Mouse (Mus musculus) cerebellum, adult 11-12 months (tissue): ENCODE results near the gene Nit2.
"Not testable (repeated sequence)": the region's sequence is repeated elsewhere in the genome, so short reads cannot be mapped to it uniquely, and the experiment has no call there.

Source experiments
- DNase-seq: peaks from one replicate; pipeline ENCODE4 v3.0.0; 2022

Gene Nit2

DNA sequence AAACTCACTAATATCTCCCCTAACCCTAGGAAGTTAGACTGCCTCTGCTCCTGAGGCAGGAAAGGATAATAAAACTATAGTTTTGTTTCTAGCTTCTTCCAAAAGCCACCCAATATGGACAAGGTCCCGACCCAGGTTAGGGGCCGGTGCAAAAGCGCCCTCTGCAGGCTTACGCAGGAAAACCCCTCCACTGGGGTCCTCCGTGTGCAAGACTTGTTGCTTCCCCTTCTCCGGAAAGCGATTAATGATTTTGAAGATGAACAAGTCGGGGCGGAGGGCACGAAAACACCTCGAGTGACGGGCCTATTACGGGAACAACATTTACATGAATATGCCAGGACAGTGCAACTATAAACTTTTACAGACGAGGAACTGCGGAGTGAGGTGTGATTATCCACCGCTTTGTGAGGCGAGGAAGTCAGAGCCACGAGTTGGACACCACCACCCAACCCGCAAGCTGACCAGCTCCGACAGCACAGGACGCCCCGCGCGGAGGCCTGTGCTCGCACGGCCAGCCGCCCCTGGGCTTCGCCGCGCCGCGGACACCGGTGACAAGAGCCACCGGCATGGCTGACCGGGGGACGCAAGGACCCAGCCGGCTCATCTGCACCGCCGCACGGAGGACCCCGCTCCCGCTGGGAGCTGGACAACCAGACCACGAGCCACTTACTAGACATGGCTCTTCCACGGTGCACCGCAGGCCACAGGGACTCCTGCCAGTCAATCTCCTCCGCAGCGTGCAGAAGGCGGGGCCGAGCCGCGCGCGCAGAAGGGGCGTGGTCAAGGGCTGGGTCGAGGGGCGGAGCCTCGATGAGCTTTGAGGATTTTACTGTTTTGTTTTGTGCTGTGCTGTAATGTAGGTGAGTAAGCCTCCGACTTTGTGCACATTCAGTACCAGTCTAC, at the start of gene Nit2:
TSS of gene Nit2 (minus strand) at position 731 of the 903 bp plus-strand sequence.
- DNase-seq, result peak; percentile 90

DNA sequence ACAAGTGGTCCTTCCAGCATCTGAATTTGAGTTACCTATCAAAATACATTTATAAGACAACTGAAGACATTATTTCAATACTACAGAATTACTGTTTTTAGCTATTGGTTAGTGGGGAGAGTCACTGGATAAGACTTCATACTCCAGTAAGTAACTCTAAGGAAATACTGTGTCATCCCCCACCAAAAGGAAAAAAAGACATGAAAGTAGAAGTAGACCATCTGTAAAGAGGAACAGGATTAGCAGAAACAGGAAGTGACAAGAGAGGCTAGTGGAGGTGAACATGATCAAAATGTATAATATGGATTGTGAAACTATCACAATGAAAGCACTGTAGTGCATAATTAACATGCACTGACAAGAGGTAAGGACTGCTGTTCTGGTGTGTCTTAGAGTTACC, 48.8 kb upstream of the Nit2 start:
- DNase-seq, result no peak

DNA sequence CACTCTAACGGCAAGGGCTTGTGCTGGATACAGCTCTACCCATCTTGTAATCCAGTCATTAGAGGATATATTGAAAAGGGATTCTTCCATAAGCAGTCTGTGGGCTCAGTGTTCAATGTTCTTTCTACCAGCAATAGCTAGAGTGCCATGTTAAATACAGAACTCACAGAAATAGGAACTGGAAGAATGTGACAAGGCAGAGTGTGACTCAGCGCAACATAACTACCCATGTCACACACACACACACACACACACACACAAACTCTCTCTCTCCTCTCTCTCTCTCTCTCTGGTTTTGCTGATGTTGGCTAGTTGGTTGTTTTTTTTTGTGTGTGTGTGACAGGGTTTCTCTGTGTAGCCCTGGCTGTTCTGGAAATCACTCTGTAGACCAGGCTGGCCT, 43.9 kb upstream of the Nit2 start:
- DNase-seq, result no peak

DNA sequence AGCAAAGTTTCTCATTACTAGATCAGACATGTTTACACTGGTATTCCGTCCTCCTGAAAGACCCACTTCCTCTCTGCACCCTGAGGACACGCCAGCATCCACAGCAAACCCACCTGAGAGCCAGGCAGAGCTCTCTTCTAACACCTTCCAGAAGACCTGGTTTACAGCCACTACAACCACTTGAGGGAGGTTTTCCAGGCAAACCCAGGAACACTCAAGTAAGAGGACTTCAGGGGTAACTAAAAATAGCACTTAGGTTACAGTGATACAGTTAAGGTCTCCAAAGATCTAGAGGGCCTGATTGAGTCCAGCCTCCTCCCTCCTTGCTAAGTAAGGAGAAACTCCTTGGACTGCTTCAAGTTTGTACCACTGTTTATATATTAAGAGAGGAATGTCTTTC, 41.2 kb upstream of the Nit2 start:
- no peak for DNase-seq

DNA sequence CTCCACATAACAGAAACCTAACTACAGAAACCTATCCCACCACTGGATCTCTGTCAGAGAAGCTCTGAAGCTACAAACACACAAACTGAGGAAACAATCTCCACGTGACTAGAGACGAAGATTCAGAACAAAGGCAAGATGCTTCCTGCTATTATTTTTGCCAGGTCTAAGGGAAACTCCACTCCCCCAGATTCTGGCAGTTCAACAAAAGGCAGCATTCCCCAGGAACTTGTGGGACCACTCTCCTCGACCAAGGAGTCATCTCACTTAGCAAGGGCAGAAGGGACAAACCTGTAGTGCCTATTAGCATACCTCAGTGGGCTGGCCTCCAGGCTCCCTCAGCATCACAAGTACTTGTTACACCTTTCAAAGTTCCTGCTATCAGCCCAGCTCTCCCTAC, 30.1 kb upstream of the Nit2 start:
- DNase-seq, result no peak

DNA sequence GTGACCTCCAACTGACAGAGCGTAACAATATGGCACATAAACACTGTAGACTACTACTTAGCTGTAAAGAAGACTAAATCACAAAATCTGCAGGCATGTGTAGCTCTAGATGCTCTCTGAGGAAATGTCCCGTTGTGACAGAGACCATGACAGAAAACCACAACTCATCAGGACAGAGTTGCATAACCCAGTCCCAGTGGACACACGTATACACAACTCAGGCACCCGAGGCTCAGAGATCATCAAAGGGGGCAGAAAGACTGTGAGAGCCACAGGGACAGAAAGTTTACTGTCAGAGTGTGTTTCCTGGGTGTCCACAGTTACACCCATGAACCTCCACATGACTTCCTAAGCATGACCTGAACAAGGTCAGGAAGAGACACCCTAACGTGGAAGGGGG, 29.4 kb upstream of the Nit2 start:
- no peak for DNase-seq

DNA sequence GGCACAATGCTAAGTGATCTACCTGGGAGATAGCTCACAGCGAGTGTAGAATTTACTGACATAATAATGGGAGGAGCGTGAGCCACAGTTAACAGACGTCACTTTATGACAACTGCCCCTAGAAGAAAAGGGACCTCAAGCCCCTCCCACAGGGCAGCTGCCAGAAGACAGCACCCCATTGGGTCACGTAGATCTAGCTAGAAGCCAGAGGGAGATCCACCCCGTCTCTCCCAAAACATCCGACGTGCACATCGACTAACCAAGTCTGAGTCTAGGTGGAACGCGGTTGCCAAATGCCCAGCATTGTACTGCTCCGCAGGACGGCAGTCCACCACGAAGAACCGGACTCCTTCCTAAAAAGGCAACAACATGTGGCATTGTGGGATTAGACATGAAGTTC, 24.1 kb upstream of the Nit2 start:
- no peak for DNase-seq

DNA sequence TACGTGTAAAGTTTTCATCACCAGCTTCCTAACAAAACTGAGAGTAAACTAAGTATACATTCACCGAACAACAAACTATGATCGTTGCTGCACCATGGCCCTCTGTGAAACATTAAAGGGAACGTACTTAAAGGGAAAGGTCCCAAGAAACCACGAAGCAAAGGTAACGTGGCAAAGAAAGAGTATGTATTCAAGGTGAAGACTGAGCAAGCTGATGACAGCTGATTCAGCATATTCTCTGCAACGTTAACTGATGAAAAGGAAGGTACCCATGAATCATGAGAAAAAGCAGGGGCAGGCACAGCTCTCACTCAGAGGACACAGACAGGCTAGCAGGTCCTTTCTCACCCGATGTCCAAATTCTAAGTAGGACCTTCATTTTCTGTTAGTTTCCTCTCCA, 23.2 kb upstream of the Nit2 start:
- no peak for DNase-seq

DNA sequence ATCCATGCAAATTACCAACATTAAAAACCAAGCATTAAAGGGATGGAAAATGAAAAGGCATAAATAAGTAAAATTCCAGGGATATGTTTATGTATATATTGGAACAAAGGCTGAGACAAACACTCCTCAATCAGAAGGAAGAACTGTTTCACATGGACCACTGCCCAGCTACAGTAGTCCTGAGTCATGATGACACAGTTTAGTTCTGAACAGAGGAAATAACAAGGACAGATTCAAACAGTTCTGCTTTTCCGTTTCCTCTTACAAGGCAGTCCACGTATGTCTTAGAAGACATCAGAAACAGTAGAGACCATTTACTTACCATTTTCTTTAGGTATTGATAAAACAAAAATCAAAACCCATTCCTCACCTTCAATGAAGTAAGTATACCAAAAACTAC, 22.4 kb upstream of the Nit2 start:
- DNase-seq, result no peak

DNA sequence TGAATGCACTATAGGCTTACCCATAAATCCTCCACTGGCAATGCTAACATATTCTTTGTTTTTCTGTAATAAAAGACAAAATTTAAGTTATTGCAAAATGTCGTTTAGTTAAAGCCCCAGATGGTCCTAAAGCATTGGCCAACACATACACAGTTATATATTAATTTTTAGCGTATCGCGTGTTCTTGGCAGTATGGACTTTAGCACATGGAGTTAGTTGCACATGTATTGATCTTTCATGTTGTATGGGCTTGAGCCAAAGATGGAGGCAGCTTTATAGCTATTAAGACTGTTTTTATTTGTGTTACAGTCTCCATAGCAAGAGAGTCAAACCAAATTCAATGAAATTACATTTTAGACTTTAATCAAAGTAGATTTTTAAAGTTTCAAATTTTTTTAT, 19.5 kb upstream of the Nit2 start:
- no peak for DNase-seq

DNA sequence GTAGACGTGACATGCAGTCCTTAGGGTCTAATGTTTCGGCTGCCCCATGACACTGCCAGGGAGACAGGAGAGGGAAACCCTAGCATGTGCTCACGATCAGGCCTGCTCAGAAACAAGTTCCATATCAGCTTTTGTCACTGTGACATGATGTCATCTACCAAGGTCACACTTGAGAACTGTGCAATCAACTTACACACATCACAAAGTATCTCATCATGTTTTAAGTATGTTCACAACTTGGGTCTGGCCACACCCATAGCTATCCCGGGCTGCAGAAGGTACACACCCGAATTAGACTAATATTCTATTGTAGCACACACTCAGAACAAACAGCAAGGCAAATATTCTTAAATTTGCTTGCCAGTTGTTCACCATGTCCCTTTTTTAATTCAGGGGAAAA, 14.9 kb upstream of the Nit2 start:
- no peak for DNase-seq

DNA sequence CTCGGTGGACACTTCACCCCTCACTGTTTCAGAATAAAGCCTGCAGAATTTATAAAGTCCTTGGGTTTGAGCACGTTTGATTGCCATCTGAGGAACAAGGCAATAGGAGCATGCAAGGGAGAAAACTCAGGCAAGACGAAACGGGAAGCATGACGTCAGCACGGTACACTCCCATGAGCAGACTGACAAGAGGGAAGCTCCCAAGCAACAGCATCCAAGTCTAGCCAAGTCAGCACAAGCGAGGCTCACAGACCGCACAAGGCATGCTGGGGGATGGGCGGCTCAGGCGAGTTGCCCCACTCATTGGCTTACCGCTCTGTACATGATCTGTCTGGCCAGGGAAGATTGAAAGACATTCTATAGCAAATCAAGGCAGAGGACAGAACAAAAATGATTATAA, 14.0 kb upstream of the Nit2 start:
- DNase-seq, result no peak

DNA sequence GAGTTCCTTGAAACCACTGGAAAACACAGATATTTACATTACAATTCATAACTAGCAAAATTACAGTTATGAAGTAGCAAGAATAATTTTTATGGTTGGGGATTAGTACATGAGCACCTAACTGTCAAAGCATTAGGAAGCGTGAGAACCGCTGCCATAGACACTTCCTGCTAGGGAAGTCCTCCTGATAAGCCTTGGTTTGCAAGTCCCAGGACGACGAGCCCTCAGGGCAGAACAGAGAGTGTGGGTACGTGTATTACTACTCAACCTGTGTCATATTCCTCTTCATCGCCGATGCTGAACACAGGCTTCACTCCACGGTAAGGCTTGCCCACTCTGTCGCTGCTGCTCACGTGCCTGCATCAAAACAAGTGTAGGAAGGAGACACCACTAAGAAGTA, 10.5 kb upstream of the Nit2 start:
- no peak for DNase-seq

DNA sequence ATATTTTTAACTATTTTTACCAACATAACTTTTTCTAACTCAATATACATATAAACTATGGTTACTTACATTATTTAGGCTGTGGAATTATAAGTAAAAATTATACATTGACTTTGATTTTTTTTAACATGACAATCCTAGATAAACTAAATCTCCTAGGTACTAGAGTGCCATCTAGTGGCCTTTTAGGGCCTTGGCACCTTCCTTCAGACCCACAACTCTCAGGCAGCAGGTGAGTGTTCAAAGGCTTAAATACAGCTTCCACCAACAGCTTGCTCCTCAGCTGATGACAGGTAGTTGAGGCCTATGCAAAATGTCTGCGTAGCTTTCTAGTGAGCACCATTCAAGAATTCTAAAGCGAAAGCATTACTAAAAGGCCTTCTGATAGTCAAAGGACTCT, 10.1 kb upstream of the Nit2 start:
- no peak for DNase-seq

DNA sequence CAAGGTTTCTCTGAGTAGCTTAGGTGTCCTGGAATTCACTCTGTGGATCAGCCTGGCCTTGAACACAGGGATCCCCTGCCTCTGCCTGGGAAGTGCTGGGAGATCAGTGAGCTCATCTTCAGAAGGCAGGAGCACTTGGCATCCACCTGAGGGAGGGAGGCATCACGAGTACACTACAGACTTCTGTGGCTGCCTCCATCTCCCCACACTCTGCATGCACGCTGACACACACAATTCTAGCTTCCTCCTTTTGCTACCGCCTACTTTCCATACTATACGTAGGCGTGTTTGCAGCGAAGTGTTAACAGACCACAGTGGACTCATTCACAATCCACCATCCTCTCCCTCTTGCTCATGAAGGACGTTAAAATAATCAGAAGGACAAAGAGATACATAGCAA, 9.1 kb upstream of the Nit2 start:
- no peak for DNase-seq

DNA sequence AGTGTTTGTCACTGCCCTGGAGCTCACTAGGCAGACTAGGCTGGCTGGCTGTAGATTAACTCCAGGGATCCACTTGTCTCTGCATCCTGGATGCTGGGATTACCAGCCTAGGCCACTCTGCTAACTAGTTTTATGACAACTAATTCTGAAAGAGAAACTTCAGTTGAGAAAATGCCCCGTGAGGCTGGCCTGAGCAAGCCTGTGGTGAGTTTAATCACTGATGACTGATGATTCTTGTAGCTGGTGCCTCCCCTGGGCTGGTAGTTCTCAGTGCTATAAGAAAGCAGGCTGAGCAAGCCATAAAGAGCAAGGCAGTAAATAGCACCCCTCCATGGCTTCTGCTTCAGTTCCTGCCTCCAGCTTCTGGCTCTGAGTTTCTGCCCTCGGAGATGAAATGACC, 8.6 kb upstream of the Nit2 start:
- DNase-seq, result no peak

DNA sequence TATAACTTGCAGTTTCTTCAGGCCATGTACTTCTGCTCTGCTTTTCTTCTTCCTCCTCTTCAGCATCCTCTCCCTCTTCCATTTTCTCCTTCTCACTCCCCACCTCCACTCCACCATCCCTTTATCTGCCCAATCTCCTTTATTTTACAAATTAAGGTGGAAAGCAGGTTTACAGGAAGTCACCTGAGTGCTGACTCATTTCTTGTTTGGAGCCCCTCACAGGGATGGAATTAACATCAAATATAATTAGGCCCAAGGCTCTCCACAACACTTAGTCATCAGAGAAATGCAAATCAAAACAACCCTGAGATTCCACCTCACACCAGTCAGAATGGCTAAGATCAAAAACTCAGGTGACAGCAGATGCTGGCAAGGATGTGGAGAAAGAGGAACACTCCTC, 7.3 kb upstream of the Nit2 start:
- DNase-seq, result not testable (repeated sequence)

DNA sequence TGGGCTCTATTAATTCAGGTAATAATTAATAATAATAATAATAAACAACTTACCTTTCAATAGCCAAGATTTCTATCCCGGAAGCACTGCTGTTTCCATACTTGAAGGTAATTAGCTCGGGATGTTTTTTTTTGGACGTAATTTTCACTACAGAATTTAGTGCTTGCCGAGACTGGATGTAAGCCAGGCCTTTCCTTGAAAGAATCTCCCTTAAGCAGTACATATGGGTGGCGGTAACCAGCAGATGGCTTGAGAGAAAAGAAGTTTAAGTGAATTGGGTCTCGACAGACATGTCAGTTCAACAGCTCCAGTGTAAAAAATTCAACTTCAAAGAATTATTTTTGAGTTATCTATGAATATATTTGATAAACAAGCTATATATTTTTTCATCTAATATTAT, 4.4 kb upstream of the Nit2 start:
- no peak for DNase-seq

DNA sequence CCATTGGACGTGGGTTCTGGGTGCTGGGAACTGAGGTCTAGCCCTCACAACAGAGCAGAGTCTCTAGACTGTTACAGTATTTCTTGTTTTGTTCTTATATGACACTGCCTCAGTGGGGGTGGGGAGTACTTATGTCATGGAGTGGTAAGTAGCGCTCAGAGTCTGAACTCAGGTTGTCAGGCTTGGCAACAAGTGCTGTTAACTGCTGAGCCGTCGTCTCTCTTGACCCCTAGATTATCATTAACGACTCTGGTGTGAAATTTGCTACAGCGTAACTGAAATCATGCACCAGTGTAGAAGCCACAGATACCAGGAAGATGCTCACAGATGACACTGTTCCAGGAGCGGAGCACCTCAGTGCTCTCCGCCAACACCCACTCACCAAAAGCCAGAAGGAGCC, 4.0 kb upstream of the Nit2 start:
- DNase-seq, result no peak

DNA sequence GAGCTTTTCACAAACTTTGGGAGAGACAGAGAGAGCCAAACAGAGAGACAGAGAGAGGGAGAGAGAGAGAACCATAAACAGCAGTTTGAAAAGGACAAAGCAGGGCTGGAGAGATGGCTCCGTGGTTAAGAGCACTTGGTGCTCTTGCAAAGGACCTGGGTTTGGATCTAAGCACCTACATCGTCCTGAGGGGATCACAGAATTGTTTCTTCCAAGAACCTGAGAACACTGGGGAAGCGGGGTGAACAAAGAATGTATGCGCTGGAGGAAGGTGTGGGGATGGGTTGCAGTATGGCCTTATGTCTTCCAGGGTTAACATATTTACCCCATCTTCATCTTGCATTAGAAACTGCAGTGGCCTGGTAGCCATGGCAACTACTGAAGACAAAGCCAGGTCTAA, 1.1 kb upstream of the Nit2 start:
- DNase-seq, result no peak

DNA sequence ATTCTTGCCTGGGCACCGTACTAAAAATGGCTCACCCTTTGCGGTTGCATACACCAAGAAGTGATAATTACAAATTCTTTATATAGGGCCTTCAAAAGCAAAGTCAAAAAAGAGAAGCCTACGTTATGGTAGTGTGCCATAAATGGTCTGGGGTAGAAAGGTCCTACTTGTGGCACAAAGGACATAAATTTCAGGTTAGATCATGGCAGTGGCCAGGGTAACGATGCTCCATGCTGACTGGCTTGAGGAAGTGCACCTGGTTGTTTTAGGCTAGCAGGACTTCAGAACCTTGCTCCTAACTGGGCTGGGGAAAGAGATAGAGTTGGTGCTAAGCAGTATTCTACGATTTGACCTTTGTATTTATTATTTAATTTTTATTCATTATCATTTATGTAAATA, 372 bp upstream of the Nit2 start:
- DNase-seq, result no peak

DNA sequence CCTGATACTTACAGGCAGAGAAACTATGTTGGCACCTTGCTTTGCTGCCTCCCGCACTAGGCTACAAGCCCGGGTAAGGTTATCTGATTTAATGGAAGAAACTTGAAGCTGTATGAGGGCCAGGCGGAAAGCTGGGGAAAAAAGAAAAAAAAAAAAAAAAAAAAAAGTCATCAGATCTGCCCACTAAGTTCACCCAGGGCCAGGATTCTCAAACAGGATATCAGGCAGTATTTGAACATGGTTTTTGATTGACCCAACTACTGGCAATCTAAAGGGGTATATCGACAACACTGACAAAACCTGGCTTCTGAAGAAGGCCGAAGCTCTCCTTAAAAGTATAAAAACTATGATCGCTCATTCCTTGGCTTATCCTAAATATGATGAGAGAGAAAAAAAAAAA, 1.1 kb downstream of the Nit2 start:
- no peak for DNase-seq

DNA sequence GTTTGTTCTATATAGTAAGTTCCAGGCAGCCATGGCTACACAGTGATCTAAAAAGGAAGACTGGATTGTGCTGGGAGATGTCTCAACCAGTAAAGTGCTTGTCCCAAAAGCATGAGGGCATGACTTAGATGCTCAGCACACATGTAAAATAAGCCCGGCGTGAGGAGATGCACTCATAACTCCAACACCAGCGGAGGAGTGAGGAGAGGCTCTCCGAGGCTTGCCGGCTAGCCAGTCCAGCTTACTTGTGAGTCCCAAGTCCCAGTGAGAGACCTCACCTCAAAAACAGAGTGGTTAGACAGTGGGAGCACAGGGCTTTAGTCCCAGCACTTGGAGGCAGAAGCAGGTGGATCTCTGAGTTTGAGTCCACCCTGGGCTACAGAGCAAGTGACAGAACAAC, 2.0 kb downstream of the Nit2 start:
- no peak for DNase-seq

DNA sequence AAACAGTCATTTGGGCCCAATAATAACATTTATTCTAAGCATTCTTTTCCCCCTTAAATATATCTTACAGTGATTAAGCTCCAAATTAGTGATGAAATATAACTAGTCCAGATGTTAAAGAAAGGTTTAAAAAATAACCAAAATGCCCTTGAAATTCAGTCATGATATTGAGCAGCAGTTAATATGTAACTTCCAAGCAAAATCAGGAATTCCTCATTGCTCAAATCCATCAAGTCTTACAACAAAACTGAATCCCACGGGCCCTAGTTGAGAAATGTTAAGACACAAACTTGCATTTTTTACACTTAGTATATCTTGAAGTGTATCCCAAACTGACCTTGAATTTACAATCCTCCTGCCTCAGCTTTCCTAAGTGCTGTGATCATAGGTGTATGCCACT, 3.4 kb downstream of the Nit2 start:
- no peak for DNase-seq

DNA sequence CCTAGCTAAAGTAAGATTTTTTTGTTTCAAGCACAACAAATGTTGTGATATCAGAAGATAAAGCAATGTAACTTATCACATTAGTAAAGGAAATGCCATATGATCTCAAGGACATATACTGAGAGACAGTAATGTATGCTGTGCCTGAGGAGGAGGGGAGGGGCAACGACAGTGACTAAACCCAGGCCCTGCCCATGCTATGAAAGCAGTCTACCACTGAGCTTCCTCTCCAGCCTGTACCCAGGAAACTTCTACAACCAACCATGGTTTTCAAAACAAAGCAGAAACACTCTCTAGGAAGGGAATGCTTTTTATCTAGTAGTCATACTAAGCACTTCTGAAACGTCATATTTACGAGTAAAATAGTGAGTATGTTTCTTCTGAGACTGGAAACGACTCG, 4.3 kb downstream of the Nit2 start:
- no peak for DNase-seq
